Mouse (Mus musculus) kidney, embryonic 16.5 days (tissue): ENCODE results near the gene Napa. TPM values are rescaled to one million over a fixed set of nuclear protein-coding genes. Genes with fewer than 3 reads are reported as not detected.

Experiments used
- ATAC-seq: fragments of 200-750 bp; cut with Nextera tagmentation; 2 replicates; pipeline ENCODE4 v1.8.0; 2017; ENCODE audit warnings: moderate TSS enrichment; ENCODE audit not compliant: low FRiP score, low TSS enrichment
- H3K27ac ChIP-seq: fragments of 300-500 bp; sonication (generic); 2 replicates; pipeline ENCODE4 v1.5.1; 2014; ENCODE audit warnings: low read length
- H3K27me3 ChIP-seq: fragments of 300-500 bp; sonication (generic); 2 replicates; pipeline ENCODE4 v1.6.1; 2014; ENCODE audit warnings: low read length, control low read depth, mixed read lengths; ENCODE audit not compliant: insufficient read depth
- H3K36me3 ChIP-seq: fragments of 300-500 bp; sonication (generic); 2 replicates; pipeline ENCODE4 v1.6.1; 2014; ENCODE audit warnings: low read length, control low read depth, mixed read lengths; ENCODE audit not compliant: insufficient read depth
- H3K4me1 ChIP-seq: fragments of 300-500 bp; sonication (generic); 2 replicates; pipeline ENCODE4 v1.6.1; 2014; ENCODE audit warnings: low read length, control low read depth, mixed read lengths; ENCODE audit not compliant: insufficient read depth
- H3K4me2 ChIP-seq: fragments of 300-500 bp; sonication (generic); replicated peaks from 2 replicates; pipeline ENCODE4 v1.6.1; 2014; ENCODE audit warnings: low read depth, low read length
- H3K4me3 ChIP-seq: fragments of 300-500 bp; sonication (generic); 2 replicates; pipeline ENCODE4 v1.5.1; 2014; ENCODE audit warnings: mild to moderate bottlenecking, low read length
- H3K9ac ChIP-seq: fragments of 300-500 bp; sonication (generic); replicated peaks from 2 replicates; pipeline ENCODE4 v1.6.1; 2014; ENCODE audit warnings: low read length
- H3K9me3 ChIP-seq: fragments of 300-500 bp; sonication (generic); 2 replicates; pipeline ENCODE4 v1.6.1; 2016; ENCODE audit warnings: low read length, control low read depth
- WGBS: fragments of 180-500 bp; shearing (Covaris S2); extraction: QIAGEN DNeasy Blood & Tissue Kit; methylation state at CpG from one replicate; pipeline ENCODE4 v1.1.7; 2014; 5-methylcytosine and 5-hydroxymethylcytosine counted together
- polyA plus RNA-seq: library from polyadenylated mRNA; unstranded; fragments of >200 nt; fragmentation: Nextera tagmentation; extraction: Ambion mirVana; gene quantifications from 2 replicates; pipeline ENCODE4 v1.2.1, GENCODE M21; 2015

Gene Napa
- polyA plus RNA-seq, 1 experiment from 2014 or later: 215 TPM

DNA sequence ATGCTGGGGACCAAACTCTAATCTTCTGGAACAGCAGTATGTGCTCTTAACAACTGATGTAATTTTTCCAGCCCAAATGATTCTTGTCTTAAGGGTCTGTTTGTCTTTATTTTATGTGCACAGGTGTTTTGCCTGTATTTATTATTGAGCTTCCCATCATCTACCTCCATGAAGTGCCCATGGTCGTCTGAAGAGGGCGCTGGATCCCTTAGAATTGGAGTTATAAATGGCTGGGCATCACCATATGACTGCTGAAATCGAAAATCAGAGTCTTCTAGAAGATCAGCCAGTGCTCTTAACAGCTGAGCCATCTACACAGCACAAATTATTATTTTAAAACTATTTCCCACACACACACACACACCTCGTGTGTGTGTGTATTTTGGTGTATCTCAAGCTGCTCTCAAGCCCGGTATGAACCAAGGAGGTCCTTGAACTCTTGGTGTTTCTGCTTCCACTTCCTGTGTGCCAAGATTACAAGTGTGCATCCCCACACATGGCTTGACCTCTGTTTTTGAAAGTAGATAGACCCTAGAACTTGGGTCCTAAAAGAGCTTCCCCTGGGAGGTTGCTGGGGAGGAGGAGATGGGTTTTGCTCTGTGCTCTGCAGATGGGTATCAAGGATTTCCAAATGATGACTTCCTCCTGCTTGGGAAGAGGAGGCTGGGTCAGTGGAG, 41.7 kb upstream of the Napa start:
- Histone ChIP-seq H3K9me3 (peaks cover 6% of the 10 kb centered on the region; the same call in 1 of the 2 replicates), H3K27me3 (0 out of 2 replicates have a peak, but pooled peaks cover 2% of the 10 kb centered on the region), H3K4me2 (no peak overlapping the region), H3K4me3 (no peak overlapping the region), H3K27ac (peak overlapping the region; percentile 12; the same call in 1 of the 2 replicates), H3K9ac (no peak overlapping the region), H3K4me1 (peaks cover 10% of the 10 kb centered on the region; the same call in 1 of the 2 replicates), H3K36me3 (no peaks in the 10 kb centered on the region)
- WGBS: 24% methylated on average over 5 of the region's 5 CpGs
- ATAC-seq: no peak

DNA sequence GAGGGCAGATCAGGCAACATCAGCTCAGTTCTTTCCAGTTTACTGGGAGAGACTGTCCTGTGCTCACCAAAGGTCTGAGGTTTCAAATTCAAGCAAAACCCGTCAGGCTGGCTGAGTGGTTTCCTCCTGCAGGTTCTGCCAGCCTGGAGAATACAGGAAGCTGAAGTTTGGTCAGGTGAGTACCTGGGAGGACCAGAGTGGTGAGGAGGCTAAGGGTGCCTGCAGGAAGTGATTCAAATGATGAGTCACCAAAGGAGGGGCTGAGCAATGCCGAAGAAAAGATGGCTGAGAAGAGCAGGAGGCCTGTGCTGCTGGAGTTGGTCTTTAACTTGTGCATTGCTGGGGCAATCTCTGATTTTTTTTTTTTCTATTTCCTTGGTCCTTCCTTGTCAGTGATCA, 41.1 kb upstream of the Napa start:
- peaks cover 5% of the 10 kb centered on the region; the same call in 1 of the 2 replicates for H3K4me1 ChIP-seq
- H3K9me3 ChIP-seq: peaks cover 11% of the 10 kb centered on the region; the same call in 1 of the 2 replicates
- no peak overlapping the region for H3K9ac ChIP-seq
- no peak overlapping the region for H3K4me2 ChIP-seq
- ATAC-seq: no peak
- no peaks in the 10 kb centered on the region for H3K36me3 ChIP-seq
- peaks cover 6% of the 10 kb centered on the region; the same call in 1 of the 2 replicates for H3K27me3 ChIP-seq
- H3K27ac ChIP-seq: peak overlapping the region; percentile 12; the same call in 1 of the 2 replicates
- no peak overlapping the region for H3K4me3 ChIP-seq
- WGBS: 54% methylated on average over 2 of the region's 2 CpGs

DNA sequence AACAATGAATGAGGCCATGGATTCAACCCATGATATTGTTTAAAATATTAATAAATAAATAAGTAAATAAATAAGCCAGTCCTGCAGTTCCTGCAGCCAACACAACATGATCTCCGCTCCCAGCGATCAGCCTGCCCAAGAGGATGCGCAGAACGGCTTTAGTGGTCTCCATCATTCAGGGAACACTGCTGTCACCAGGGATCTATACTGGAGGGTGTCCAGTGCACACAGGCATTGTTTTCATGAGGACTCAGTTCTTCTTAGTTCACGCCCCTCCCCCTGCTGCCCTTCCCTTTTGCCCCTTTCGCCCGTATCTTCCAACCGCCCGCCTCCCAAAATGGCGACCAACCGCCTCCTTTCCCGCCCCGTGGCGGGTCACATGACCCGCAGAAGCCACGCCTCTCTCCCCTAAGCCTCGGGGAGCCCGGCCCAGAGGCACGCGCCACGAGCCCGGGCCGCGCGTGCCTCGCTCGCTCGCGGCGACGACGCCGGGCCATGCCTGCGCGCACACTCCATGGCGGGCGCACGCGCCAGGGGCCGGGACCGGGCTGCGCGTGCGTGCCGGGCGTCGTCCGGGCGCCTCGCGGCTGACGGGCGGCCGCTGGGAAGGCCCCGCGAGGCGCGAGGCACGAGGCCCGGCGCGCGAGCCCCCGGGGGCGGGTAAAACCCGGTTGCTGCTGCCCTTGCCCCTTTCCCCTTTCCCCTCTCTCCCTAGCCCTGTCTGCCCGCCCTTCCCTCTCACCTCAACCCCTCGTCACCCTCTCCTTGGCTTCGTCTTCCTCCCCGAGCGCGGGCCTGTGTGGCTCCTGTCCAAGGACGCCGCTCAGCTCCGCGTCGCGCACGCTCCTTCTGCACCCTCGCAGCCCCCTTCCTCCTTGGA, 36.8 kb upstream of the Napa start, which contains the start of gene Zfp541:
TSS of gene Zfp541 (plus strand) at position 596 of the 880 bp plus-strand sequence.
- Histone ChIP-seq H3K27ac (no peak within 1 kb of the TSS), H3K4me3 (no peak within 1 kb of the TSS), H3K4me1 (no peaks in the 10 kb centered on the region), H3K4me2 (peak within 1 kb of the TSS; percentile 27), H3K9me3 (peaks cover 11% of the 10 kb centered on the region; the same call in 1 of the 2 replicates), H3K9ac (no peak within 1 kb of the TSS), H3K27me3 (peaks cover 9% of the 10 kb centered on the region), H3K36me3 (no peaks in the 10 kb centered on the region)
- 50% methylated on average over 60 of the region's 80 CpGs for WGBS
- ATAC-seq: no peak

DNA sequence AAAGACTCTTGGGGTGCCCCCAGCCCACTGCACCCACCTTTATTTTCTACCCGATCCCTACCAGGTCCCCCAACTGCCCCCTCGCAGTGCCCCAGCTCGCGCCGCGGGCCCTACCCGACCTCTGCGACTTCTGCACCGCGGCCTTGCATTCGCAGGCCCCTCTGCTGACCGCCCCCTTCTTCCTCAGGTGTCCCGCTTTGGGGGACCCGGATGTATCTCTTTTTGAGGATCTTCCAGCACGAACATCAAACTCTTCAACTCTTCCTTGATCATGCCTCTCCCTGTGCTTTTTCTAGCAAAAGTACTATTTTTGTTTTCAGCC, 36.2 kb upstream of the Napa start:
- no peak overlapping the region for H3K9ac ChIP-seq
- H3K4me2 ChIP-seq: no peak overlapping the region
- no peak overlapping the region for H3K4me3 ChIP-seq
- H3K27ac ChIP-seq: no peak overlapping the region
- no peaks in the 10 kb centered on the region for H3K4me1 ChIP-seq
- H3K27me3 ChIP-seq: peaks cover 9% of the 10 kb centered on the region
- peaks cover 11% of the 10 kb centered on the region; the same call in 1 of the 2 replicates for H3K9me3 ChIP-seq
- H3K36me3 ChIP-seq: no peaks in the 10 kb centered on the region
- ATAC-seq: no peak
- WGBS: 63% methylated on average over 15 of the region's 15 CpGs

DNA sequence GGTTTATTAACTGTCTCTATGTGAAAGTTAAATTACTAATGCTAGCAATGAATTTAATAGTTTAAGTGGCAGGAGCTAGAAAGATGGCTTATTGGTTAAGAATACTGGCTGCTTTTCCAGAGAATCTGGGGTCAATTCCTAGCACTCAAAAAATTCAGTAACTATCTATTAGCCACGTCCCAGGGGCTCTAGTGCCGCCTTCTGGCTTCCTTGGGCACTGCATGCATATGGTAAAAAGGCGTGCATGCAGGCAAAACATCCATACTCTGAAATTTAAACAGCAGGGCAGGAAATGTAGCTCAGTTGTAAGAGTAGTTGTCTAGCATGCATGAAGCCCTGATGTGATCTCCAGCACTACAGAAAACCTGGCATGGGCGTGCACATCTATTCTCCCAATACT, 34.8 kb upstream of the Napa start:
- no peak overlapping the region for H3K4me3 ChIP-seq
- peaks cover 11% of the 10 kb centered on the region; the same call in 1 of the 2 replicates for H3K9me3 ChIP-seq
- H3K27ac ChIP-seq: no peak overlapping the region
- peaks cover 9% of the 10 kb centered on the region for H3K27me3 ChIP-seq
- WGBS: 39% methylated on average over 4 of the region's 4 CpGs
- H3K9ac ChIP-seq: no peak overlapping the region
- ATAC-seq: no peak
- H3K4me2 ChIP-seq: no peak overlapping the region
- H3K4me1 ChIP-seq: no peaks in the 10 kb centered on the region
- H3K36me3 ChIP-seq: no peaks in the 10 kb centered on the region

DNA sequence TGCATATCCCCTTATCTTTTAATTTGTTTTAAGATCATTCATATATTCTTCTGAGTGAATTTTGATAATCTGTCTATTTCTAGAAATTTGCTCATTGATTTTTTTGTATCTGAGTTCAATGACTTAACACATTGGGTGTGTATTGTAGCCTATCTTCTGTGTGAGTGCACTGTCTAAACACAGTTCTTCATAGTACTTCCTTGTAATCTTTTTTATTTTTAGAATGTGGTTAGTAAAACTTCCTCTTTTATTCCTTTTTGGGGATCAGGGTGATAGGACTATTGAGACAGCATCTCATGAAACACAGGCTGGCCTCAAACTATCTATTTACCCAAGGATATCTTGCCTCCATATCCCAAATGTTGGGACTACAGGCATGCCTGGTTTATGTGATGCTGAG, 27.4 kb upstream of the Napa start:
- no peaks in the 10 kb centered on the region for H3K36me3 ChIP-seq

DNA sequence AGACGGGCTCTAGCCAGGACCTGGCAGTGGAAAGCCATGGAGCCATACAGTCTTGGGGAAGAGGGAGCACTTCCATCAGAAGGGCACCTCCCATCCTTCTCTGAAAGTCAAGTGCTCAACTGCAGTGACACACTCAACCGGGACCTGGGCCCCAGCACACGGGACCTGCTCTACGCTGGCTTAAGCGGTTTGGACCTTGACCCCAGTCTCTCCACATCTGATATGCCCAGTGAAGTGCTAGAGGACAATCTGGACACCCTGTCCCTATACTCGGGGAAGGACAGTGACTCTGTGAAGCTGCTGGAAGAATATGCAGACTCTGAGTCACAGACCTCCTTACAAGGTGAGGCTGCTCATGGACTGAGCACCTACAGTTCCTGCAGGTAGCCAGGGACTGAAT, 26.4 kb upstream of the Napa start:
- Histone ChIP-seq H3K27me3 (no peaks in the 10 kb centered on the region), H3K36me3 (no peaks in the 10 kb centered on the region), H3K4me3 (no peak overlapping the region), H3K4me1 (no peaks in the 10 kb centered on the region), H3K27ac (no peak overlapping the region), H3K9me3 (no peaks in the 10 kb centered on the region), H3K9ac (no peak overlapping the region), H3K4me2 (no peak overlapping the region)
- 85% methylated on average over 6 of the region's 6 CpGs for WGBS
- no peak for ATAC-seq

More for the DNA sequence above, 27.4 kb upstream of the Napa start:
- Histone ChIP-seq H3K9me3 (no peaks in the 10 kb centered on the region), H3K9ac (no peak overlapping the region), H3K27me3 (peaks cover 3% of the 10 kb centered on the region; the same call in 1 of the 2 replicates), H3K27ac (no peak overlapping the region), H3K4me1 (no peaks in the 10 kb centered on the region), H3K4me3 (no peak overlapping the region), H3K4me2 (no peak overlapping the region)
- no peak for ATAC-seq

DNA sequence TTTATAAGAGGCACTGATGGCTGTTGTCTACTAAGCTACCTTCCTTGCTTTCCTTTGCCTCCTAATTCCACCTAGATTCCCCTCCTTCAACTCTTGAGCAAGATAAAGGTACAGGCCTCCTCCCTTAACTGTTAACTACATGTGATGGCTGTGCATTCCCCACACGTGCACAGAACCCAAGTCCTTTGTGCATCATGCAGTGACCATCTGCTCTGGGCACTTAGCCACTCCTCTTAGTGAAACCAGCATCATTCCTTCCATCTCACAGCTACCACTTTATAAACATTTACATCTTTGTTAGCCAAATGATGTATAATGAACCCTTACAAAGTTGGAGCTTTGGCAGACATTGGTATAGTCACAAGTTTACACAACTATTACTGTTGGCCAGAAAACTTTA, 18.3 kb upstream of the Napa start:
- Histone ChIP-seq H3K27ac (no peak overlapping the region), H3K9ac (no peak overlapping the region), H3K27me3 (no peaks in the 10 kb centered on the region), H3K4me1 (no peaks in the 10 kb centered on the region), H3K9me3 (no peaks in the 10 kb centered on the region), H3K4me3 (no peak overlapping the region), H3K4me2 (no peak overlapping the region), H3K36me3 (no peaks in the 10 kb centered on the region)
- ATAC-seq: no peak
- 71% methylated on average over 1 of the region's 1 CpGs for WGBS

DNA sequence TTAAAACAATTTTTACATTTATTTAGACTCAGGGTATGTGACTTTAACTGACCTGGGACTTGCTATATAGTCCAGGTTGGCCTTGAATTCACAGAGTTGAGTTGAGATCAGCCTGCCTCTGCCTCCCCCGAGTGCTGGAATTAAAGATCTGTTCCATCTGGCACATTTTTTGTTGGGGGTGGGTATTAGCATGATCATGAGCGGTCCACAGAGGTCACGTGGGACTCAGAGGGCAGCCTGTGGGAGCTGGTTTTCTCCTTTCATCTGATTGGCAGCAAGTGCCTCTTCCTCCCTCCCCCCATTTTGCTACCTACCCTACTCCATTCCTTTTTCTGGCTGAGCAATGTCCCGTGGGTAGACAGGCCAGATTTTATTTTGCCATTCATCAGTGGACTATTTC, 17.7 kb upstream of the Napa start:
- Histone ChIP-seq H3K9me3 (no peaks in the 10 kb centered on the region), H3K27me3 (no peaks in the 10 kb centered on the region), H3K4me2 (no peak overlapping the region), H3K9ac (no peak overlapping the region), H3K4me1 (no peaks in the 10 kb centered on the region), H3K27ac (no peak overlapping the region), H3K36me3 (no peaks in the 10 kb centered on the region), H3K4me3 (no peak overlapping the region)
- WGBS: 65% methylated on average over 4 of the region's 4 CpGs
- no peak for ATAC-seq

DNA sequence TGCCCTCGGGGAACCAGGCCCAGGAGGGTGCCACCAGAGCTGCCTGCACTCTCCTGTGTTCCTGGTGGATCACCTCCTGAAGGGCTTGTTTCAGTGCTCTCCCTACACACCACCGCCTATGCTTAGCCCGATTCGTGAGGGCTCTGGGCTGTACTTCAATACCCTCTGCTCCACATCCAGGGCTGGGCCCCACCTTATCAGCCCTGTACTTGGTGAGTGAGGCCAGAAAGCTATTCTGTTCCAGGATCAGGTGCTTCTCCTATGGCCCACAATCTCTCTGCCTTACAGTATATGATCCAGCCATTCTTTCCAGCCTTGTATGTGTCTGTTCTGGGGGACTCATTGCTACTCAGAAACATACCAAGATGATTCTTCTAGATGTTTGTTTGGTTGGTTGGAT, 14.9 kb upstream of the Napa start:
- WGBS: 70% methylated on average over 4 of the region's 4 CpGs
- Histone ChIP-seq H3K27me3 (no peaks in the 10 kb centered on the region), H3K4me3 (no peak overlapping the region), H3K4me1 (no peaks in the 10 kb centered on the region), H3K9me3 (no peaks in the 10 kb centered on the region), H3K4me2 (no peak overlapping the region), H3K27ac (no peak overlapping the region), H3K36me3 (no peaks in the 10 kb centered on the region), H3K9ac (no peak overlapping the region)
- ATAC-seq: no peak
